ENCODE assay signal across 25 mouse cellular contexts in genomic region chr2:137308116-137308515, GRCm38 (mm10).
A peak's percentile ranks its signal among the peaks of the same experiment; 100 is the strongest.
DNase-seq lines count a peak whose midpoint lies in the region; ATAC-seq and TF ChIP-seq lines count a peak whose summit lies in the region.
"Had no signal": no experiment of that assay in that cellular context is flagged by ENCODE, and none has a peak within 500 bp of the region (broad histone marks: within the 10 kb centered on the region; RNA-seq: fewer than 3 reads in every experiment).

No protein-coding gene starts in this region.

- H3K4me2 ChIP-seq in kidney, embryonic 14.5 days (replicated peaks; ENCODE audit: low read depth, low read length) = no peak overlapping the region
- no peak overlapping the region for H3K4me2 ChIP-seq in neural tube, embryonic 14.5 days (ENCODE audit: low read depth, low read length)
- no peak overlapping the region for H3K4me2 ChIP-seq in stomach, postnatal 0 days (replicated peaks; ENCODE audit: low read depth)
- H3K4me2 ChIP-seq: forebrain, embryonic 13.5 days; hindbrain, embryonic 12.5 days had no signal

- 0 out of 2 replicates have a peak, but pooled peaks cover 3% of the 10 kb centered on the region for H3K4me1 ChIP-seq in kidney, embryonic 14.5 days (ENCODE audit: control insufficient read depth, insufficient read depth, low read length)
- H3K4me1 ChIP-seq in neural tube, embryonic 14.5 days (ENCODE audit: control insufficient read depth, insufficient read depth, low read length) = no peaks in the 10 kb centered on the region
- no peaks in the 10 kb centered on the region for H3K4me1 ChIP-seq in heart, embryonic 10.5 days
- H3K4me1 ChIP-seq in stomach, postnatal 0 days (replicated peaks; ENCODE audit: control insufficient read depth, insufficient read depth) = no peaks in the 10 kb centered on the region
- H3K4me1 ChIP-seq: embryonic facial prominence, embryonic 10.5 days; forebrain, embryonic 13.5 days; hindbrain, embryonic 12.5 days had no signal

- no peaks in the 10 kb centered on the region; the same call in 1 of the 2 replicates for H3K9me3 ChIP-seq in kidney, embryonic 14.5 days (ENCODE audit: control insufficient read depth, low read length)
- H3K9me3 ChIP-seq in neural tube, embryonic 14.5 days (ENCODE audit: control insufficient read depth, low read length) = no peaks in the 10 kb centered on the region
- H3K9me3 ChIP-seq in heart, embryonic 10.5 days = no peaks in the 10 kb centered on the region
- H3K9me3 ChIP-seq in stomach, postnatal 0 days (ENCODE audit: control insufficient read depth, low read length) = no peaks in the 10 kb centered on the region
- H3K9me3 ChIP-seq: embryonic facial prominence, embryonic 10.5 days; forebrain, embryonic 13.5 days; hindbrain, embryonic 12.5 days had no signal

- TF ChIP-seq CTCF in stomach, postnatal 0 days (IDR thresholded peaks at IDR 0.05; ENCODE audit: low read depth) = no peak

- WGBS in kidney, embryonic 14.5 days = 48% methylated on average over 9 of the region's 9 CpGs
- 76% methylated on average over 9 of the region's 9 CpGs for WGBS in neural tube, embryonic 14.5 days
- WGBS in heart, embryonic 10.5 days = 61% methylated on average over 9 of the region's 9 CpGs
- WGBS in stomach, postnatal 0 days = 71% methylated on average over 9 of the region's 9 CpGs

- DNase-seq in kidney, postnatal 14 days = no peak
- peak; percentile 3 for DNase-seq in embryo, embryonic 11.5 days (ENCODE audit: low read depth, low spot score)
- peak; percentile 28 for DNase-seq in hindlimb bud, embryonic 11.5 days (ENCODE audit: extremely low spot score, low read depth, low spot score)
- DNase-seq in heart, embryonic 10.5 days (ENCODE audit: low spot score) = no peak
- DNase-seq in stomach, postnatal 0 days (ENCODE audit: low spot score) = no peak
- DNase-seq: adrenal gland, adult 2 months; adrenal gland, postnatal 25 days; cerebellum, adult 18-20 months; cerebellum, adult 9-11 months; cerebellum, postnatal 36 days; forebrain, postnatal 0 days; gastrocnemius, adult 2 months; gastrocnemius, postnatal 36 days; heart, adult 11 months; heart, postnatal 10 days; heart, postnatal 4 days had no signal

- no peak overlapping the region for H3K4me3 ChIP-seq in kidney, embryonic 14.5 days (ENCODE audit: low read length)
- no peak overlapping the region for H3K4me3 ChIP-seq in neural tube, embryonic 14.5 days (ENCODE audit: low read depth, low read length)
- no peak overlapping the region for H3K4me3 ChIP-seq in heart, embryonic 10.5 days
- H3K4me3 ChIP-seq in stomach, postnatal 0 days (ENCODE audit: low read depth, low read length) = no peak overlapping the region
- H3K4me3 ChIP-seq: embryonic facial prominence, embryonic 10.5 days; forebrain, embryonic 13.5 days; gastrocnemius, adult 2 months; hindbrain, embryonic 12.5 days had no signal

- H3K27me3 ChIP-seq in kidney, embryonic 14.5 days (ENCODE audit: control insufficient read depth, insufficient read depth, low read length) = no peaks in the 10 kb centered on the region
- H3K27me3 ChIP-seq in neural tube, embryonic 14.5 days (ENCODE audit: control insufficient read depth, insufficient read depth, low read length) = no peaks in the 10 kb centered on the region
- H3K27me3 ChIP-seq in heart, embryonic 10.5 days (ENCODE audit: insufficient read depth, poor library complexity, severe bottlenecking) = no peaks in the 10 kb centered on the region
- H3K27me3 ChIP-seq in stomach, postnatal 0 days (ENCODE audit: control insufficient read depth, insufficient read depth, low read length) = no peaks in the 10 kb centered on the region
- H3K27me3 ChIP-seq: CH12.LX; forebrain, embryonic 13.5 days; hindbrain, embryonic 12.5 days; Patski had no signal

- no peak overlapping the region for H3K9ac ChIP-seq in kidney, embryonic 14.5 days (ENCODE audit: low read depth, low read length)
- H3K9ac ChIP-seq in neural tube, embryonic 14.5 days (replicated peaks; ENCODE audit: low read depth, low read length) = no peak overlapping the region
- no peak overlapping the region for H3K9ac ChIP-seq in stomach, postnatal 0 days (ENCODE audit: low read length)
- H3K9ac ChIP-seq: forebrain, embryonic 13.5 days; forebrain, postnatal 0 days; hindbrain, embryonic 12.5 days had no signal

- no peaks in the 10 kb centered on the region for H3K36me3 ChIP-seq in kidney, embryonic 14.5 days (ENCODE audit: control insufficient read depth, insufficient read depth, low read length)
- no peaks in the 10 kb centered on the region for H3K36me3 ChIP-seq in neural tube, embryonic 14.5 days (ENCODE audit: control insufficient read depth, insufficient read depth, low read length)
- H3K36me3 ChIP-seq in heart, embryonic 10.5 days = no peaks in the 10 kb centered on the region
- no peaks in the 10 kb centered on the region for H3K36me3 ChIP-seq in stomach, postnatal 0 days (ENCODE audit: control insufficient read depth, insufficient read depth, low read length)
- H3K36me3 ChIP-seq: embryonic facial prominence, embryonic 10.5 days; hindbrain, embryonic 12.5 days had no signal

- H3K27ac ChIP-seq in kidney, embryonic 14.5 days (ENCODE audit: low read depth, low read length) = no peak overlapping the region
- H3K27ac ChIP-seq in neural tube, embryonic 14.5 days (ENCODE audit: low read depth, low read length) = no peak overlapping the region
- no peak overlapping the region for H3K27ac ChIP-seq in heart, embryonic 10.5 days
- H3K27ac ChIP-seq in stomach, postnatal 0 days (replicated peaks) = no peak overlapping the region
- H3K27ac ChIP-seq: embryonic facial prominence, embryonic 10.5 days; forebrain, embryonic 13.5 days; gastrocnemius, adult 2 months; hindbrain, embryonic 12.5 days had no signal

- peak; percentile 52; the same call in 1 of the 2 replicates for ATAC-seq in kidney, embryonic 14.5 days (ENCODE audit: low FRiP score, low TSS enrichment)
- ATAC-seq in neural tube, embryonic 14.5 days (ENCODE audit: low read depth) = peak; percentile 63; the same call in 1 of the 2 replicates
- ATAC-seq in stomach, postnatal 0 days (ENCODE audit: low FRiP score, low TSS enrichment) = no peak
- ATAC-seq: activated CD4-positive, CD25-positive, alpha-beta regulatory T cell, adult 4 months; forebrain, embryonic 13.5 days; forebrain, postnatal 0 days; hindbrain, embryonic 16.5 days; Patski had no signal

- TF ChIP-seq EP300 in stomach, postnatal 0 days (optimal IDR thresholded peaks at IDR 0.05) = no peak

Comparison
In these comparisons a context has a peak if more than half of its experiments do, and no peak if none do; other contexts are left out.
1. DNase-seq: peak in embryo, embryonic 11.5 days (single experiment) and hindlimb bud, embryonic 11.5 days (single experiment); none in kidney, postnatal 14 days (single experiment), heart, embryonic 10.5 days (single experiment) and stomach, postnatal 0 days (single experiment).